Mouse (Mus musculus): ENCODE measurements around the gene Vps26c.
"Not testable (repeated sequence)": the region's sequence is repeated elsewhere in the genome, so short reads cannot be mapped to it uniquely, and the experiment has no call there.

Vps26c gene

DNA sequence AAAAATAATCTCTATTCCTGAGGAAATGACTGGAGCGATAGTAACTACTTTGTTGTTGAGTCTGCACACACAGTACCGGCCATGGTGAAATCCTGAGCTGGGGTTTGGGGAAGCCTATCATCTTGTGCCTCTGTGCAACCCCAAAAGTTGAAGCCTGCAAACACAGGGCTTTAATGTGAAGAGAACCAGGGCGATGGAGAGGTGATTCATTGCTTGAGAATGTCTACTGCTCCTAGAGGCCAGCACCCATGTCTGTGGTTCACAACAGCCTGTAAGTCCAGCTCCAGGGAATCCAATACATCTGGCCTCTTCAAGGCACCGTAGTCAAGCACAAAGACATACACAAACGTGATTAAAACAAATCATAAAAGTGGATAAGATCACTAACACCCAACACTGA lies 39.3 kb downstream of the Vps26c start:
- no peak for DNase-seq

GRCm38 (mm10) chr16:94484752-94485535 lies 41.7 kb downstream of the Vps26c start:
- no peak for DNase-seq

- DNase-seq: peak; percentile 28 to 30
Measured at GRCm38 (mm10) chr16:94473086-94473822, 53.4 kb downstream of the Vps26c start.

GRCm38 (mm10) chr16:94472515-94472951 lies 54.1 kb downstream of the Vps26c start:
- DNase-seq: peak; percentile 64 to 66

- no peak for DNase-seq
Measured at GRCm38 (mm10) chr16:94468391-94468790, 58.2 kb downstream of the Vps26c start.

DNA sequence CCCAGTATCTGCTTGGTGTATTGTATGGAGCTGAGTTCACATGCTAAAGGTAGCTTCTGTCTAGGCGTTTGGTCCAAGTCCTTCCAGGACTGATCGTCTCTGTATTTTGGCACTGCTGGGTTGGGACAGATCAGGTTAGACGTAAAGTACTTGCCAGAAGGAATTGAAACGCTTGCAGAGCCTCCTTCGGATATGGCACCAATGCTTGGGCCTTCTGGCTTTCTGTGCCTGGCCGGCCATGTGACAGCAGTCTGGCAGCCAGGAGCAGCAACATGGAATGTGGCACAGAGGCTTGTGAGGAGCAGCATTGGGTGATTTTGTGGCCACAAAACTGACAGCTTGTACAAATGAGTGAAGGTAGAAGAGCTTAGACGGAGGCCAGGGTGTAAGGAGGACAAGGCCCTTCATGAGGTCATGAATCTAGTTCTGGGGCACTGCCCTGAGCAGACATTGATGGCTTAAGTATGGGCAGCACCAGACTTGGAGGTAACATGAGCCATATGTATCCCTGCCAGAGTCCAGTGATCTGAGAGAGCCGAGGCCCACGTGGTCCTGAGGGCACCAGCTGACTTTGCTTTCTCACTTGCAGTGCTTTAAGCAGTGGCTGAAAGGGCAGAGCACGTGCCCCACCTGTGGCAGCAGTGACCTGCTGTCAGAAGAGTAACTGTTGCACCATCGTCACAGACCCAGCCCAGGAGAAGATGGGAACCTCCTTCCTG lies 59.1 kb downstream of the Vps26c start:
- DNase-seq: peak; percentile 31 to 43

GRCm38 (mm10) chr16:94466317-94466716 lies 60.3 kb downstream of the Vps26c start:
- not testable (repeated sequence) for DNase-seq

DNA sequence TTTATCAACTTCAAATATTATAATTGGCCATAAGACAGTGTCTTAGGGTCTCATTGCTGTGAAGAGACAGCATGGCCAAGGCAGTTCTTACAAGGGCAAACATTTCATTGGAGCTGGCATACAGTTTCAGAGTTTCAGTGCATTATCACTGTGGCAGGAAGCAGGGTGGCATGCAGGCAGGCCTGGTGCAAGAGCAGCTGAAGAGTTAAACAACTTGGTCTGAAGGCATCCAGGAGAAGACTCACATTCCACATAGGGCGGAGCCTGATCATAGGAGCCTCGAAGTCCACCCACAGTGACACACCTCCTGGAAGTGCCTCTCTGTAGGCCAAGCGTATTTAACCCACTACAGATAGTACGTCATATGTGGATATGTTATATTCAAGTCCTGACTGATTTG lies 60.7 kb downstream of the Vps26c start:
- DNase-seq: no peak

DNA sequence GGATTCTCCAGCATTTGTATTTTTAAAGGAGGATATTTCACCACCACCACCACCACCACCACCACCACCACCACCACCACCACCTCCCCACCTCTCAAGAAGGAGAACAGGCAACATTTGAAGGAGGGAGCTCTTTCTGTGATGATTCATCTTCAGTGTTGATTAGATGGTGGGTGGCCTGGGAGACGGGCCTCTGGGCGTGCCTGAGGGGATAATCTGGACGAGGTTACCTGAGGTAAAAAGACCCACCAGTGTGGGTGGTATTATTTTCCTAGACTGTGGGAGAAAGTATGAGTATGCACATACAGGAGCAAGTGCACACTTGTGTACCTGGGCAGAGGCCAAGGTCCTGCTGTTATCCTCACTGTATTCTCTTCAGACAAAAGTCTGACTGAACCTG lies 62.6 kb downstream of the Vps26c start:
- DNase-seq: peak in 1 of 2 experiments; percentile 21

DNA sequence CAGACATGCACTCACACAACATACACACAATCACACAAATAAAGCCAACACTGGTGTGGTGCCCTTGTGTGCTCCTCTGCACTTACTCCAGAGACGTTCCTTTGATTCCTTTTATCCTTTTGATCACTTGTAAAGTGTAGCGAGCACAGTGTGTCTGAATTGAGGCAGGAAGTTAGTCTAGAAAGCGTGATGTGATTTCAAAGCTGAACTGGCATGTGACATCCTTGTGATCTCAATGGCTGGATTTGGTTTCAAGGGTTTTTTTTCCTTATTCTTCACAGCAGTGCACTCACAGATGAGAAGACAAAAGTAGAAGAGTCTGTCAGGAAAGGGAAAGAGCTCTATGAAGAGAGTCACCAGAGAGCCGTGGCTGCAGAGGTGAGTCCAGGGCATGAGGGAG lies 72.5 kb downstream of the Vps26c start:
- no peak for DNase-seq

DNA sequence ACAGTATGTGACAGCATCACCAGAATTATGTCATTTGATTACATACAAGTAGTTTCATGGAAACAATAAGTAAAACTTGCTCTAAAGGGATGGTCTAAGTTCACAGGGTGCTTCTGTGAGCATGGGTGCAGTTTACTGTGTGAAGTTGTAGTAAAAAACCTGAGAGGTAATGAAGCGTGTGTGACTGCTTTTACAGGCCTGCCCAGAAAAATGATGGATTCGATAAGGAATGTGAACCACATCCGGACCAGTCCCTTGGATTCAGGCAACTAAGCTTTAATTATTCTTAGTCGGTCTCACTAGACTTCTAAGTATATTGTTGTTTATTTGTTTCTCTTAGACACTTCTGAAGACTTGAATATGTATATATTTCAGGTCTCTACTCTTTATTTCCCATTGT lies 73.9 kb downstream of the Vps26c start:
- DNase-seq: no peak

DNA sequence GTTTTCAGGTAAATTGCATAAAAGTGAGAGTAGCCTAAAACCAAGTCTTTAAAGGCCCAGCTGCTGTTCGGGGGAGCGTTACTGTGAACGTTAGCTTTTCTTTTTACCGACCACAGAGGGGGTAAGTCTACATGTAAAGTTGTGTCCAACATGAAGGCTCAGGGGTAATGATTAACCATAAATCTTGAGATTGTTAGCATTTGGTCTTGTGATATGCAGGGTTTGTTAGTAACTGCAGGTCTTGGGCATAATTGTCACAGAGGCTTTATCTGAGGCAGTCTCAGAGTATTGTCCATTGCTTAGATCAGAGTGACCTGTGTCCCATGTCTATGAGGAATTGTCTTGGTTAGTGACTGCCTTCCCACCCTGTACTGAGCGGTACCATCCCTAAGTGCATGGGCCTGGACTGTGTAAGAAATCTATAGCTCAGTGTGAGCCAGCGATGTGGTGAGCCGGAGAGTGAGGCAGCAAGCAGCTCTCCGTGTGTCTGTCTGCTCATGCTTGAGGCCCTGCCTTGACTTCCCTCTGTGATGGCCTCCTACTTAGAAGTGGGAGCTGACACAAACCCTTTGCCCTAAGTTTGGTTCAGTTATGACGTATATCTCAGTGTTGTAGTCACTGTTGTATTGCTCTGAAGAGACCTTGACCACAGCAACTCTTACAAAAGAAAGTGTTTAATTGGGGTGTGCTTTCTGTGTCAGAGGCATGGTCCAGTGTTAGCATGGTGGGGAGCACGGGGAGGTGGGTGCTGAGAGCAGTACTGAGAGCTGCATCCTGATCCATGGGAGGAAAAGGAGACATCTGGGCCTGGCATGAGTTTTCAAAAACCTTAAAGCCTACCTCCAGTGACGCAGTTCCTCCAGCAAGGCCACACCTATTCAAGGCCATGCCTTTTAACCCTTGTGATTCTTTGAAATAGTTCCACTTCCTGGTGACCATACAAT lies 74.8 kb downstream of the Vps26c start:
- DNase-seq: no peak

GRCm38 (mm10) chr16:94449632-94450031 lies 77.0 kb downstream of the Vps26c start:
- DNase-seq: no peak

DNA sequence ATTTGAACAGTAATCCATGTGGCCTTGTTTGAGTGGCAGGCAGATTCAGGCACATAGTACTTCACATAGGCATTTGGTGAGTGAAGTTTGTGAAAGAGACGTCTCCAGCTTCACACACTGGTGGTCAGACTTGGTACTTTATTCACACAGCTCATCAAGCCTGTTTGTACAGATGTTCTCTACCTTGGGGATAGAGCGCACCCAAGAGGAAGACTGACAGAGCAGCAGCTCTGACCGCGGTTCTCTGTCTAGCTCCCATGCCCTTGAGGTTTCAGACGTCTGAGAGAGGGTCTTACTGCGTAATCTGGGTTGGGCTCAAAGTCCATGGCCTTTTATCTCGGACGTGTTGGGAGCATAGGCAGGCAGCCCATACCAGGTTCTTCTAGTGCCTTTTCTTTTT lies 77.5 kb downstream of the Vps26c start:
- no peak for DNase-seq
